Mouse (Mus musculus): ENCODE results near the gene Adgrg7. TPM values are rescaled to one million over a fixed set of nuclear protein-coding genes. Genes with fewer than 3 reads are reported as not detected.

The Adgrg7 gene
- polyA plus RNA-seq (2012; fragmentation: generic; extraction: Trizol), result not detected
- long read RNA-seq, experiment 1, result 0 reads
- long read RNA-seq, experiment 2, result 0 reads

GRCm38 (mm10) chr16:56795481-56796139 lies at the start of gene Adgrg7:
Gene Adgrg7, minus strand, starts transcription at chr16:56795855.
- no peak for TF ChIP-seq MAX (IDR thresholded peaks at IDR 0.05)
- TF ChIP-seq MYOD1 (IDR thresholded peaks at IDR 0.05; ENCODE audit: control insufficient read depth, insufficient read length, low read depth), result no peak
- Histone ChIP-seq H3K36me3 (ENCODE audit: control insufficient read depth, insufficient read depth) (no peaks in the 10 kb centered on the region), H3ac (ENCODE audit: control insufficient read depth, insufficient read length, low read depth) (no peak within 1 kb of the TSS), H3K79me3 (ENCODE audit: low read depth) (no peaks in the 10 kb centered on the region), H3K79me2 (ENCODE audit: control insufficient read depth, insufficient read depth) (no peaks in the 10 kb centered on the region), H3K27me3 (ENCODE audit: control insufficient read depth, insufficient read depth, insufficient read length) (no peaks in the 10 kb centered on the region), H3K4me3 (ENCODE audit: insufficient read depth, poor library complexity, severe bottlenecking) (no peak within 1 kb of the TSS)

- Histone ChIP-seq H3K4me3 (ENCODE audit: insufficient read depth, poor library complexity, severe bottlenecking) (no peak overlapping the region), H3K79me2 (ENCODE audit: control insufficient read depth, insufficient read depth) (no peaks in the 10 kb centered on the region), H3ac (ENCODE audit: control insufficient read depth, insufficient read length, low read depth) (no peak overlapping the region), H3K27me3 (ENCODE audit: control insufficient read depth, insufficient read depth, insufficient read length) (no peaks in the 10 kb centered on the region), H3K36me3 (ENCODE audit: control insufficient read depth, insufficient read depth) (no peaks in the 10 kb centered on the region), H3K79me3 (ENCODE audit: low read depth) (no peaks in the 10 kb centered on the region)
- TF ChIP-seq MYOG (IDR thresholded peaks at IDR 0.05; ENCODE audit: control insufficient read depth, extremely low read depth, insufficient read length) (no peak), MAX (IDR thresholded peaks at IDR 0.05) (no peak), FOSL1 (IDR thresholded peaks at IDR 0.05; ENCODE audit: insufficient read depth, low read length, poor library complexity, severe bottlenecking) (no peak), USF1 (IDR thresholded peaks at IDR 0.05; ENCODE audit: low read depth) (no peak), CEBPB (IDR thresholded peaks at IDR 0.05; ENCODE audit: low read depth) (no peak), MYOD1 (IDR thresholded peaks at IDR 0.05; ENCODE audit: control insufficient read depth, insufficient read length, low read depth) (no peak), CTCF (IDR thresholded peaks at IDR 0.05; ENCODE audit: control insufficient read depth, insufficient read depth, insufficient read length) (no peak)
Measured at GRCm38 (mm10) chr16:56842988-56843387, 47.3 kb upstream of the Adgrg7 start.

GRCm38 (mm10) chr16:56833312-56833711 lies 37.7 kb upstream of the Adgrg7 start:
- H3ac ChIP-seq (ENCODE audit: control insufficient read depth, insufficient read length, low read depth), result no peak overlapping the region
- no peaks in the 10 kb centered on the region for H3K36me3 ChIP-seq (ENCODE audit: control insufficient read depth, insufficient read depth)
- TF ChIP-seq CTCF (IDR thresholded peaks at IDR 0.05; ENCODE audit: control insufficient read depth, insufficient read depth, insufficient read length) (no peak), MAX (IDR thresholded peaks at IDR 0.05) (no peak), MYOD1 (IDR thresholded peaks at IDR 0.05; ENCODE audit: control insufficient read depth, insufficient read length, low read depth) (no peak), FOSL1 (IDR thresholded peaks at IDR 0.05; ENCODE audit: insufficient read depth, low read length, poor library complexity, severe bottlenecking) (no peak)
- H3K4me3 ChIP-seq (ENCODE audit: insufficient read depth, poor library complexity, severe bottlenecking), result no peak overlapping the region
- H3K79me3 ChIP-seq (ENCODE audit: low read depth), result no peaks in the 10 kb centered on the region
- no peaks in the 10 kb centered on the region for H3K27me3 ChIP-seq (ENCODE audit: control insufficient read depth, insufficient read depth, insufficient read length)
- H3K79me2 ChIP-seq (ENCODE audit: control insufficient read depth, insufficient read depth), result no peaks in the 10 kb centered on the region

- no peak overlapping the region for H3K4me3 ChIP-seq (ENCODE audit: insufficient read depth, poor library complexity, severe bottlenecking)
- TF ChIP-seq USF1 (IDR thresholded peaks at IDR 0.05; ENCODE audit: low read depth), result no peak
- TF ChIP-seq CTCF (IDR thresholded peaks at IDR 0.05; ENCODE audit: control insufficient read depth, insufficient read depth, insufficient read length), result no peak
- no peak for TF ChIP-seq FOSL1 (IDR thresholded peaks at IDR 0.05; ENCODE audit: insufficient read depth, low read length, poor library complexity, severe bottlenecking)
- TF ChIP-seq MAX (IDR thresholded peaks at IDR 0.05), result no peak
- TF ChIP-seq MYOD1 (IDR thresholded peaks at IDR 0.05; ENCODE audit: control insufficient read depth, insufficient read length, low read depth), result no peak
- no peak for TF ChIP-seq CEBPB (IDR thresholded peaks at IDR 0.05; ENCODE audit: low read depth)
- no peak overlapping the region for H3ac ChIP-seq (ENCODE audit: control insufficient read depth, insufficient read length, low read depth)
Measured at GRCm38 (mm10) chr16:56831986-56832385, 36.3 kb upstream of the Adgrg7 start.

GRCm38 (mm10) chr16:56801370-56802109 lies 5.9 kb upstream of the Adgrg7 start:
- no peaks in the 10 kb centered on the region for H3K79me3 ChIP-seq (ENCODE audit: low read depth)
- TF ChIP-seq CTCF (IDR thresholded peaks at IDR 0.05; ENCODE audit: control insufficient read depth, insufficient read depth, insufficient read length) (no peak), FOSL1 (IDR thresholded peaks at IDR 0.05; ENCODE audit: insufficient read depth, low read length, poor library complexity, severe bottlenecking) (no peak)
- H3K27me3 ChIP-seq (ENCODE audit: control insufficient read depth, insufficient read depth, insufficient read length), result no peaks in the 10 kb centered on the region
- H3ac ChIP-seq (ENCODE audit: control insufficient read depth, insufficient read length, low read depth), result no peak overlapping the region
- H3K36me3 ChIP-seq (ENCODE audit: control insufficient read depth, insufficient read depth), result no peaks in the 10 kb centered on the region
- no peaks in the 10 kb centered on the region for H3K79me2 ChIP-seq (ENCODE audit: control insufficient read depth, insufficient read depth)
- no peak overlapping the region for H3K4me3 ChIP-seq (ENCODE audit: insufficient read depth, poor library complexity, severe bottlenecking)

More at GRCm38 (mm10) chr16:56831986-56832385, 36.3 kb upstream of the Adgrg7 start:
- no peaks in the 10 kb centered on the region for H3K79me2 ChIP-seq (ENCODE audit: control insufficient read depth, insufficient read depth)
- no peaks in the 10 kb centered on the region for H3K27me3 ChIP-seq (ENCODE audit: control insufficient read depth, insufficient read depth, insufficient read length)
- no peaks in the 10 kb centered on the region for H3K79me3 ChIP-seq (ENCODE audit: low read depth)
- no peaks in the 10 kb centered on the region for H3K36me3 ChIP-seq (ENCODE audit: control insufficient read depth, insufficient read depth)

- H3K79me3 ChIP-seq (ENCODE audit: low read depth), result no peaks in the 10 kb centered on the region
- TF ChIP-seq MYOD1 (IDR thresholded peaks at IDR 0.05; ENCODE audit: control insufficient read depth, insufficient read length, low read depth) (no peak), CEBPB (IDR thresholded peaks at IDR 0.05; ENCODE audit: low read depth) (no peak), CTCF (IDR thresholded peaks at IDR 0.05; ENCODE audit: control insufficient read depth, insufficient read depth, insufficient read length) (no peak), USF1 (IDR thresholded peaks at IDR 0.05; ENCODE audit: low read depth) (no peak), MAX (IDR thresholded peaks at IDR 0.05) (no peak), MYOG (IDR thresholded peaks at IDR 0.05; ENCODE audit: control insufficient read depth, extremely low read depth, insufficient read length) (no peak), FOSL1 (IDR thresholded peaks at IDR 0.05; ENCODE audit: insufficient read depth, low read length, poor library complexity, severe bottlenecking) (no peak)
- H3K4me3 ChIP-seq (ENCODE audit: insufficient read depth, poor library complexity, severe bottlenecking), result no peak overlapping the region
- H3ac ChIP-seq (ENCODE audit: control insufficient read depth, insufficient read length, low read depth), result no peak overlapping the region
- H3K79me2 ChIP-seq (ENCODE audit: control insufficient read depth, insufficient read depth), result no peaks in the 10 kb centered on the region
- no peaks in the 10 kb centered on the region for H3K36me3 ChIP-seq (ENCODE audit: control insufficient read depth, insufficient read depth)
- H3K27me3 ChIP-seq (ENCODE audit: control insufficient read depth, insufficient read depth, insufficient read length), result no peaks in the 10 kb centered on the region
Measured at GRCm38 (mm10) chr16:56800946-56801345, 5.3 kb upstream of the Adgrg7 start.

All from C2C12 (cell line).